Mouse (Mus musculus) E14TG2a.4 (cell line): ENCODE data around the gene Cd2.

Source experiments
- CTCF ChIP-seq: conservative IDR thresholded peaks from 2 replicates; pipeline ENCODE4 v1.5.1; 2014; ENCODE audit warnings: low read length
- NANOG ChIP-seq: IDR thresholded peaks from 2 replicates; pipeline ENCODE4 v1.6.1; 2014; ENCODE audit warnings: borderline replicate concordance, low read length, mixed read lengths
- POU5F1 ChIP-seq: IDR thresholded peaks from 2 replicates; pipeline ENCODE4 v1.6.1; 2014; ENCODE audit warnings: low read length, borderline replicate concordance

DNA sequence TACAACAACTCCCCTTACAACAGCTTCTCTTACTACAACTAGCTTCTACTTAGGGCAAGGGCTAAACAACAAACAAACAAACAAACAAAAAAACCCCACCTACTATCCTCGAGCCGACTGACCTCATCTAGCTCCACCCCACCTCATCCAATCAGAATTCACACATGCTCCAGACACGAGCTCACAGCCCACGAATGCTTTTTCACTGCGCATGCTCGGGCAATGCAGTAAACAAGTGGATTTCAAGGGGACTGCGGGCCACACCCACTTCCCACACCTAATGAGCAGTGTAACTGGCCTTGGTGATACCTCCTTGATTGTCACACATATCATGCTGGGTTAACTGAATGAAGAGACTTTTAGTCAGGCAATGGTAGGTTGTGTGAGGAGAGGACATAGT is 19.4 kb downstream of the Cd2 start:
- TF ChIP-seq CTCF = no peak
- TF ChIP-seq NANOG = no peak
- no peak for TF ChIP-seq POU5F1
